Mouse (Mus musculus) midbrain, embryonic 15.5 days (tissue): Measurements from ENCODE around the gene Uspl1. TPM values are rescaled to one million over a fixed set of nuclear protein-coding genes. Genes with fewer than 3 reads are reported as not detected.

Experiments
- ATAC-seq: fragments of 200-750 bp; cut with Nextera tagmentation; replicated peaks from 2 replicates; pipeline ENCODE4 v1.8.0; 2017; ENCODE audit warnings: moderate TSS enrichment
- H3K27ac ChIP-seq: fragments of 300-500 bp; sonication (generic); 2 replicates; pipeline ENCODE4 v1.5.1; 2015; ENCODE audit warnings: mild to moderate bottlenecking, inconsistent platforms
- H3K27me3 ChIP-seq: fragments of 300-500 bp; sonication (generic); replicated peaks from 2 replicates; pipeline ENCODE4 v1.6.1; 2015; ENCODE audit warnings: inconsistent platforms
- H3K36me3 ChIP-seq: fragments of 300-500 bp; sonication (generic); replicated peaks from 2 replicates; pipeline ENCODE4 v1.6.1; 2015; ENCODE audit warnings: inconsistent platforms
- H3K4me1 ChIP-seq: fragments of 300-500 bp; sonication (generic); 2 replicates; pipeline ENCODE4 v1.6.1; 2015; ENCODE audit warnings: inconsistent platforms
- H3K4me2 ChIP-seq: fragments of 300-500 bp; sonication (generic); 2 replicates; pipeline ENCODE4 v1.6.1; 2015; ENCODE audit warnings: inconsistent platforms, mild to moderate bottlenecking, moderate library complexity
- H3K4me3 ChIP-seq: fragments of 300-500 bp; sonication (generic); 2 replicates; pipeline ENCODE4 v1.5.1; 2015; ENCODE audit warnings: mild to moderate bottlenecking, inconsistent platforms
- H3K9ac ChIP-seq: fragments of 300-500 bp; sonication (generic); 2 replicates; pipeline ENCODE4 v1.6.1; 2015; ENCODE audit warnings: mild to moderate bottlenecking, inconsistent platforms
- H3K9me3 ChIP-seq: fragments of 300-500 bp; sonication (generic); 2 replicates; pipeline ENCODE4 v1.6.1; 2016; ENCODE audit warnings: inconsistent platforms
- WGBS: fragments of 180-500 bp; shearing (Covaris S2); methylation state at CpG from one replicate; pipeline ENCODE4 v1.1.7; 2015; ENCODE audit warnings: mixed read lengths; 5-methylcytosine and 5-hydroxymethylcytosine counted together
- polyA plus RNA-seq: library from polyadenylated mRNA; unstranded; fragments of >200 nt; fragmentation: Nextera tagmentation; extraction: Ambion mirVana; gene quantifications from 2 replicates; pipeline ENCODE4 v1.2.1, GENCODE M21; 2015

The Uspl1 gene
- polyA plus RNA-seq, 1 experiment from 2014 or later: 56.1 TPM

GRCm38 (mm10) chr5:149150882-149151281 lies 33.3 kb upstream of the Uspl1 start:
- ATAC-seq: no peak
- no peaks in the 10 kb centered on the region for H3K4me1 ChIP-seq
- no peak overlapping the region for H3K4me3 ChIP-seq
- WGBS: 95% methylated on average over 3 of the region's 3 CpGs
- H3K4me2 ChIP-seq: no peak overlapping the region
- H3K36me3 ChIP-seq: no peaks in the 10 kb centered on the region
- no peak overlapping the region for H3K9ac ChIP-seq
- H3K27ac ChIP-seq: no peak overlapping the region
- no peaks in the 10 kb centered on the region for H3K9me3 ChIP-seq
- H3K27me3 ChIP-seq: no peaks in the 10 kb centered on the region

- no peaks in the 10 kb centered on the region for H3K36me3 ChIP-seq
- H3K27ac ChIP-seq: no peak overlapping the region
- H3K9me3 ChIP-seq: no peaks in the 10 kb centered on the region
- H3K4me2 ChIP-seq: no peak overlapping the region
- H3K27me3 ChIP-seq: no peaks in the 10 kb centered on the region
- ATAC-seq: no peak
- no peak overlapping the region for H3K4me3 ChIP-seq
- no peaks in the 10 kb centered on the region for H3K4me1 ChIP-seq
- H3K9ac ChIP-seq: no peak overlapping the region
- WGBS: 47% methylated on average over 13 of the region's 13 CpGs
These were observed 31.9 kb upstream of the Uspl1 start for GRCm38 (mm10) chr5:149152063-149152773.

- no peak for ATAC-seq
- Histone ChIP-seq H3K4me1 (no peaks in the 10 kb centered on the region), H3K9me3 (no peaks in the 10 kb centered on the region), H3K4me2 (no peak overlapping the region), H3K36me3 (no peaks in the 10 kb centered on the region), H3K4me3 (no peak overlapping the region), H3K9ac (no peak overlapping the region), H3K27me3 (no peaks in the 10 kb centered on the region), H3K27ac (no peak overlapping the region)
- 66% methylated on average over 12 of the region's 12 CpGs for WGBS
These were observed 31.4 kb upstream of the Uspl1 start for GRCm38 (mm10) chr5:149152774-149153155.

- Histone ChIP-seq H3K27ac (no peak overlapping the region), H3K9ac (no peak overlapping the region), H3K4me3 (no peak overlapping the region), H3K9me3 (no peaks in the 10 kb centered on the region), H3K4me2 (no peak overlapping the region), H3K4me1 (no peaks in the 10 kb centered on the region), H3K36me3 (no peaks in the 10 kb centered on the region), H3K27me3 (no peaks in the 10 kb centered on the region)
- ATAC-seq: no peak
- WGBS: 89% methylated on average over 18 of the region's 18 CpGs
These were observed 27.1 kb upstream of the Uspl1 start for GRCm38 (mm10) chr5:149156886-149157563.

GRCm38 (mm10) chr5:149159021-149159420 lies 25.1 kb upstream of the Uspl1 start:
- no peaks in the 10 kb centered on the region for H3K36me3 ChIP-seq
- no peaks in the 10 kb centered on the region for H3K4me1 ChIP-seq
- no peak overlapping the region for H3K27ac ChIP-seq
- H3K27me3 ChIP-seq: no peaks in the 10 kb centered on the region
- 94% methylated on average over 6 of the region's 6 CpGs for WGBS
- H3K4me2 ChIP-seq: no peak overlapping the region
- no peak overlapping the region for H3K4me3 ChIP-seq
- H3K9me3 ChIP-seq: no peaks in the 10 kb centered on the region
- ATAC-seq: no peak
- no peak overlapping the region for H3K9ac ChIP-seq

- Histone ChIP-seq H3K36me3 (no peaks in the 10 kb centered on the region), H3K4me1 (no peaks in the 10 kb centered on the region), H3K4me3 (no peak overlapping the region), H3K9ac (no peak overlapping the region), H3K9me3 (no peaks in the 10 kb centered on the region), H3K27me3 (no peaks in the 10 kb centered on the region), H3K27ac (no peak overlapping the region), H3K4me2 (no peak overlapping the region)
- ATAC-seq: no peak
- WGBS: 86% methylated on average over 4 of the region's 4 CpGs
These were observed 23.7 kb upstream of the Uspl1 start for GRCm38 (mm10) chr5:149160469-149160868.

GRCm38 (mm10) chr5:149162890-149163289 lies 21.3 kb upstream of the Uspl1 start:
- Histone ChIP-seq H3K27ac (no peak overlapping the region), H3K9me3 (no peaks in the 10 kb centered on the region), H3K4me1 (no peaks in the 10 kb centered on the region), H3K36me3 (no peaks in the 10 kb centered on the region), H3K27me3 (no peaks in the 10 kb centered on the region), H3K4me2 (no peak overlapping the region), H3K9ac (no peak overlapping the region), H3K4me3 (no peak overlapping the region)
- WGBS: 79% methylated on average over 7 of the region's 7 CpGs
- ATAC-seq: no peak

- ATAC-seq: no peak
- H3K27me3 ChIP-seq: no peaks in the 10 kb centered on the region
- H3K4me3 ChIP-seq: no peak overlapping the region
- no peak overlapping the region for H3K27ac ChIP-seq
- no peak overlapping the region for H3K9ac ChIP-seq
- H3K4me1 ChIP-seq: no peaks in the 10 kb centered on the region
- no peaks in the 10 kb centered on the region for H3K9me3 ChIP-seq
- H3K36me3 ChIP-seq: no peaks in the 10 kb centered on the region
- 60% methylated on average over 7 of the region's 7 CpGs for WGBS
- no peak overlapping the region for H3K4me2 ChIP-seq
These were observed 19.3 kb upstream of the Uspl1 start for GRCm38 (mm10) chr5:149164881-149165280.

- H3K9ac ChIP-seq: no peak overlapping the region
- H3K27ac ChIP-seq: no peak overlapping the region
- no peaks in the 10 kb centered on the region for H3K9me3 ChIP-seq
- no peaks in the 10 kb centered on the region for H3K4me1 ChIP-seq
- H3K27me3 ChIP-seq: no peaks in the 10 kb centered on the region
- H3K4me2 ChIP-seq: no peak overlapping the region
- WGBS: 95% methylated on average over 10 of the region's 10 CpGs
- no peak overlapping the region for H3K4me3 ChIP-seq
- no peaks in the 10 kb centered on the region for H3K36me3 ChIP-seq
- no peak for ATAC-seq
These were observed 18.1 kb upstream of the Uspl1 start for GRCm38 (mm10) chr5:149166011-149166410.

GRCm38 (mm10) chr5:149168051-149168450 lies 16.1 kb upstream of the Uspl1 start:
- 76% methylated on average over 2 of the region's 2 CpGs for WGBS
- no peak overlapping the region for H3K4me2 ChIP-seq

GRCm38 (mm10) chr5:149168816-149169215 lies 15.3 kb upstream of the Uspl1 start:
- Histone ChIP-seq H3K9me3 (no peaks in the 10 kb centered on the region), H3K4me1 (no peaks in the 10 kb centered on the region), H3K36me3 (no peaks in the 10 kb centered on the region), H3K27me3 (no peaks in the 10 kb centered on the region), H3K9ac (no peak overlapping the region), H3K4me3 (no peak overlapping the region), H3K4me2 (no peak overlapping the region), H3K27ac (no peak overlapping the region)
- ATAC-seq: no peak
- WGBS: 86% methylated on average over 9 of the region's 9 CpGs

More at GRCm38 (mm10) chr5:149168051-149168450, 16.1 kb upstream of the Uspl1 start:
- Histone ChIP-seq H3K36me3 (no peaks in the 10 kb centered on the region), H3K9me3 (no peaks in the 10 kb centered on the region), H3K27ac (no peak overlapping the region), H3K27me3 (no peaks in the 10 kb centered on the region), H3K4me1 (no peaks in the 10 kb centered on the region), H3K4me3 (no peak overlapping the region), H3K9ac (no peak overlapping the region)
- no peak for ATAC-seq

- Histone ChIP-seq H3K27me3 (no peaks in the 10 kb centered on the region), H3K27ac (no peak overlapping the region), H3K36me3 (no peaks in the 10 kb centered on the region), H3K4me3 (no peak overlapping the region), H3K4me1 (no peaks in the 10 kb centered on the region), H3K9me3 (no peaks in the 10 kb centered on the region), H3K4me2 (no peak overlapping the region), H3K9ac (no peak overlapping the region)
- 53% methylated on average over 8 of the region's 8 CpGs for WGBS
- ATAC-seq: no peak
These were observed 13.1 kb upstream of the Uspl1 start for GRCm38 (mm10) chr5:149170841-149171588.
